Mouse (Mus musculus) ES-Bruce4 (cell line): ENCODE measurements around the gene Fam32a.

Experiments used
- CTCF ChIP-seq: IDR thresholded peaks from one replicate; pipeline ENCODE4 v1.8.1; 2011; ENCODE audit warnings: low read depth, low read length
- EP300 ChIP-seq: IDR thresholded peaks from 2 replicates; pipeline ENCODE4 v1.6.1; 2011; ENCODE audit warnings: low read depth, low read length; ENCODE audit not compliant: insufficient read depth
- POLR2A ChIP-seq: IDR thresholded peaks from one replicate; pipeline ENCODE4 v1.8.1; 2011; ENCODE audit warnings: low read length; ENCODE audit not compliant: insufficient read depth

- TF ChIP-seq CTCF: no peak
- no peak for TF ChIP-seq POLR2A
- no peak for TF ChIP-seq EP300
These were observed 35.9 kb upstream of the Fam32a start for GRCm38 (mm10) chr8:72183554-72184202.
